Mouse (Mus musculus): Measurements from ENCODE around the gene Nup133.
A peak's percentile ranks its signal among the peaks of the same experiment; 100 is the strongest.

Gene Nup133

GRCm38 (mm10) chr8:123884721-123885565, 64.1 kb downstream of the Nup133 start:
- DNase-seq = no peak

GRCm38 (mm10) chr8:123883094-123883493, 66.0 kb downstream of the Nup133 start:
- DNase-seq = no peak

- DNase-seq = no peak
Measured at GRCm38 (mm10) chr8:123882412-123882811, 66.7 kb downstream of the Nup133 start.

GRCm38 (mm10) chr8:123880821-123881350, 68.2 kb downstream of the Nup133 start:
- no peak for DNase-seq

GRCm38 (mm10) chr8:123880271-123880670, 68.8 kb downstream of the Nup133 start:
- no peak for DNase-seq

GRCm38 (mm10) chr8:123877865-123878264, 71.2 kb downstream of the Nup133 start:
- no peak for DNase-seq

- no peak for DNase-seq
Measured at GRCm38 (mm10) chr8:123874324-123874723, 74.7 kb downstream of the Nup133 start.

- no peak for DNase-seq
Measured at GRCm38 (mm10) chr8:123873364-123873763, 75.7 kb downstream of the Nup133 start.

GRCm38 (mm10) chr8:123872048-123872447, 77.0 kb downstream of the Nup133 start:
- no peak for DNase-seq

GRCm38 (mm10) chr8:123866971-123867370, 82.1 kb downstream of the Nup133 start:
- DNase-seq = no peak

GRCm38 (mm10) chr8:123865786-123866185, 83.3 kb downstream of the Nup133 start:
- no peak for DNase-seq

- DNase-seq = no peak
Measured at GRCm38 (mm10) chr8:123860386-123860785, 88.7 kb downstream of the Nup133 start.

GRCm38 (mm10) chr8:123859648-123860259, 89.3 kb downstream of the Nup133 start, which contains the start of gene Ccsap:
Gene Ccsap, minus strand, starts transcription at chr8:123860209.
- no peak for DNase-seq

- DNase-seq = peak; percentile 95
Measured at GRCm38 (mm10) chr8:123858941-123859647, 90.0 kb downstream of the Nup133 start.

- DNase-seq = peak; percentile 69
Measured at GRCm38 (mm10) chr8:123858574-123858940, 90.5 kb downstream of the Nup133 start.

- DNase-seq = peak; percentile 57
Measured at GRCm38 (mm10) chr8:123857361-123857760, 91.7 kb downstream of the Nup133 start.

- DNase-seq = no peak
Measured at GRCm38 (mm10) chr8:123854733-123855475, 94.2 kb downstream of the Nup133 start.

- DNase-seq = no peak
Measured at GRCm38 (mm10) chr8:123854252-123854651, 94.8 kb downstream of the Nup133 start.

- peak; percentile 64 for DNase-seq
Measured at GRCm38 (mm10) chr8:123851590-123851989, 97.5 kb downstream of the Nup133 start.

- no peak for DNase-seq
Measured at GRCm38 (mm10) chr8:123849352-123849751, 99.7 kb downstream of the Nup133 start.

- peak; percentile 77 for DNase-seq
Measured at GRCm38 (mm10) chr8:123847546-123847945, 101.5 kb downstream of the Nup133 start.
